Mouse (Mus musculus): ENCODE measurements around the gene E4f1.

The E4f1 gene

GRCm38 (mm10) chr17:24481027-24481815, 11.1 kb upstream of the E4f1 start:
- DNase-seq (ENCODE audit: low spot score in 2 of 2), result no peak

GRCm38 (mm10) chr17:24480201-24480826, 10.2 kb upstream of the E4f1 start:
- no peak for DNase-seq (ENCODE audit: low spot score in 2 of 2)

- no peak for DNase-seq (ENCODE audit: low spot score in 2 of 2)
These were observed 9.3 kb upstream of the E4f1 start for GRCm38 (mm10) chr17:24479431-24479830.

- peak; percentile 95 to 98 for DNase-seq (ENCODE audit: low spot score in 2 of 2)
These were observed 8.7 kb upstream of the E4f1 start, which contains the start of gene Mlst8 for GRCm38 (mm10) chr17:24478663-24479380. Gene Mlst8, minus strand, starts transcription at chr17:24479078.

- DNase-seq (ENCODE audit: low spot score in 2 of 2), result no peak
These were observed 8.0 kb upstream of the E4f1 start for GRCm38 (mm10) chr17:24477985-24478600.

GRCm38 (mm10) chr17:24477053-24477984, 7.2 kb upstream of the E4f1 start:
- no peak for DNase-seq (ENCODE audit: low spot score in 2 of 2)

GRCm38 (mm10) chr17:24476022-24476776, 6.1 kb upstream of the E4f1 start:
- DNase-seq (ENCODE audit: low spot score in 2 of 2), result no peak

GRCm38 (mm10) chr17:24475586-24475985, 5.5 kb upstream of the E4f1 start:
- no peak for DNase-seq (ENCODE audit: low spot score in 2 of 2)

GRCm38 (mm10) chr17:24474557-24474956, 4.4 kb upstream of the E4f1 start:
- no peak for DNase-seq (ENCODE audit: low spot score in 2 of 2)

- DNase-seq (ENCODE audit: low spot score in 2 of 2), result no peak
These were observed 3.6 kb upstream of the E4f1 start, which contains the start of gene Bricd5 for GRCm38 (mm10) chr17:24473612-24474275. Gene Bricd5, plus strand, starts transcription at chr17:24473884.

GRCm38 (mm10) chr17:24472512-24472911, 2.4 kb upstream of the E4f1 start:
- no peak for DNase-seq (ENCODE audit: low spot score in 2 of 2)

GRCm38 (mm10) chr17:24470701-24471527, 801 bp upstream of the E4f1 start:
- DNase-seq (ENCODE audit: low spot score in 2 of 2), result peak in 1 of 2 experiments; percentile 37

GRCm38 (mm10) chr17:24469336-24469909, 690 bp downstream of the E4f1 start:
- DNase-seq (ENCODE audit: low spot score in 2 of 2), result no peak

- DNase-seq (ENCODE audit: low spot score in 2 of 2), result no peak
These were observed 1.4 kb downstream of the E4f1 start for GRCm38 (mm10) chr17:24468636-24469246.

- DNase-seq (ENCODE audit: low spot score in 2 of 2), result no peak
These were observed 6.6 kb downstream of the E4f1 start for GRCm38 (mm10) chr17:24463374-24464133.

GRCm38 (mm10) chr17:24462932-24463331, 7.2 kb downstream of the E4f1 start:
- no peak for DNase-seq (ENCODE audit: low spot score in 2 of 2)

GRCm38 (mm10) chr17:24461580-24461979, 8.5 kb downstream of the E4f1 start:
- no peak for DNase-seq (ENCODE audit: low spot score in 2 of 2)
